Mouse (Mus musculus) right cerebral cortex, postnatal 10 days (tissue): ENCODE measurements around the gene Gpld1.

Source experiments
- DNase-seq, 2 experiments: peaks; one replicate each; pipeline ENCODE4 v3.0.0; 2021; ENCODE audit warnings: low spot score in 2 of 2

Gpld1 gene

DNA sequence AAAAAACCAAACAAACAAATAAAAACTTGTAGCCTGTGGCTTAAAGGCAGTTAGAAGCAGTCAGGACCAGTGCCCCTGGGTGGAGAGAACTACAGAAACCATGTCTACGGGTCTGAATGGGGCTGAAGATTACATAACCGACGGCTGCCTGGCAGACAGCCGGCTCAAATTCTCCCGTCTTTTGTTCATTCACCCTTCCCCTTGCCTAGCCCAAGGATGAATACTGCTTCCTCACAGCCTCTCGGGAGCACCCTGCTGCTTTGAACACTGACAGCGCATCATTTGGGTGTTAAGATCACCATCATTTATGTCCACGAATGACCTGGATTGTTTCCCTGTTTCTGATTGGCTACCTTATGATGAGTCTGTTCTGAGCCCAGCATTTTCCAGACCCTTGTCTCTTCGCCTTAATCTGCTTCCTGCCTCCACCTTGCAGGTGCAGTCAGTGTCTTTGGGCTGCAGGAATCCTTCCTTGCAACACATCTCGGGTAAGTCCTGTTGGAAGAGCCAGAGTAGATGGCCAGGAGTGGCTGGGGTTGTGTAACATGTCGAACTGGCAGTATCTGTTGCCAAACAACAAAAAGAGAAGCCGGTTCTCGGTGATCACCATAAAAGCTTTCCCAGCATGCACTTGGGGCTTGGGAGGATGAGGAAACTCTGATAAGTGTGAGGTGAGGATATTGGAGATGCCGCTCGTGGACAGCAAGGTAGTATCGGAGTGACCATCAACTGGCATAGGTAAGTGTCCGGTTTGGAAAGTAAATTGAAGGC is at the start of gene Gpld1:
Gene Gpld1 (plus strand): TSS at position 641 of the 771 bp plus-strand sequence.
- DNase-seq = peak in 1 of 2 experiments; percentile 51

GRCm38 (mm10) chr13:24893880-24894279 is 49.1 kb upstream of the Gpld1 start:
- no peak for DNase-seq

- DNase-seq = no peak
Measured at GRCm38 (mm10) chr13:24901916-24902315, 41.0 kb upstream of the Gpld1 start.

- no peak for DNase-seq
Measured at GRCm38 (mm10) chr13:24903412-24903811, 39.5 kb upstream of the Gpld1 start.

DNA sequence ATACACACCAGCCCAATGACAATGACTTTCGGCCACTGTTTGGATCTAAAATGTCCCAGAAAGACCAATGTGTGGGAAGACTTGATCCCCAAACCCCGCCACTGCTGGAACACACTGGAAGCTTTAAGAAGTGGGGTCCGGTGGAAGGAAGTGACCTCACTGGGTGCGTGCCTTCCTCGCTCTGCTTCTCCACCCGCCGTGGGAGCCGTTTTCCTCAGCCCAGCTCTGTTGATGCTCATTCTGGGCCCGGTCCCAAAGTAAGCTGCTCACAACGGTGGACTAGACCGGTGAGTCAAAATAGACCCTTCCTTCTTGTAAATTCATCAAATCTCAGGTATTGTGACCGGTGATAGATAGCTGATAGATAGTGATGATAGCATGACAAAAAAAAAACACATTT is 37.5 kb upstream of the Gpld1 start:
- DNase-seq = no peak

DNA sequence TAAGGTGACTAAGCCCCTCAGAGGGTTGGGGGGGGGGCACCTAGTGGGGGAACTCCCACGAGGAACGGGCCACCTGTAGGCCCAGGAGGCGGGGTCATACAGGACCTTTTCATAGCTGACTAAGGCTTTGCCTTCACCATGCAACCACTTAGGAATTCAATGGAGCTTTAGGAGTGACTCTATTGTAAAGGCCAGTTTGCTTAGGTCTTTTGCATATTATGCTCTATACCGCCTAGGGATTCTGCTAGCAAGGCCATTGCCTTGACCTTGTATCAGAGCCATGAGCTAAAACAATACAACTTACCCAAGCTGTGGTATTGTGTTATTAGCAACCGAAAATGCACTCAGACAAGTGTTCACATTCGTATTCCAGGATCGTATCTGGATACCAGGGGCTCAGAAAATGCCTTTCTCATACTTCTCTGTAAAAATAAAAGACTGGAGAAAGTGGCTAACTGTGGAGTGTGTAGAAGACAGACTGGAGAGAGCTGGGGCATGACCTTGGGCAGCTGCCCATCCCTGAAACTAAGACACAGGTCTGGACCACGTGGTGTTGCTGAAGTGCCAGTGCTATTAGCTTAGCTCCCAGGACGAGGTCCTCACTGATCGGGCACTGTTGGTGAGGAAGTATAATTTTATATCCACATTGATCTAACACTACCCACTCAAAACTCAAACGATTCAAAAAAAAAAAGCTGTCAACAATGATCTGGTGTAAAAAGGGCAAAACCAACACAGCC is 36.0 kb upstream of the Gpld1 start:
- DNase-seq = no peak

GRCm38 (mm10) chr13:24909112-24909511 is 33.8 kb upstream of the Gpld1 start:
- no peak for DNase-seq

DNA sequence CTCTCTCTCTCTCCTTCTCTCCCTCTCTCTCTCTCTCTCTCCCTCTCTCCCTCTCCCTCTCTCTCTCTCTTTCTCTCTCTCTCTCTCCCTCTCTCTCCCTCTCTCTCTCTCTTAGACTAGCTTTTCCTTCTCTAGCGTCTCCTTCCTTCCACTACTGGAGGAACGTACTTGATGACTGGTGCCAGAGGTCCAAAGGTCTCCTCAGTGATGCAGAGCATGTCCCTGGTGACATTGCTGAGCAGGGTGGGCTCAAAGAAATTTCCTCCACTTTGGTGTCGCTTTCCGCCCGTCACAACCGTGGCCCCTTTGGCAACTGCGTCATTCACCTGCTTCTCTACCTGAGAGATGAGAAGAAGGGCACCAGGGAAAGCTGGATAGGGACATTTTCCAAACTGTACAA is 29.4 kb upstream of the Gpld1 start:
- DNase-seq = no peak

DNA sequence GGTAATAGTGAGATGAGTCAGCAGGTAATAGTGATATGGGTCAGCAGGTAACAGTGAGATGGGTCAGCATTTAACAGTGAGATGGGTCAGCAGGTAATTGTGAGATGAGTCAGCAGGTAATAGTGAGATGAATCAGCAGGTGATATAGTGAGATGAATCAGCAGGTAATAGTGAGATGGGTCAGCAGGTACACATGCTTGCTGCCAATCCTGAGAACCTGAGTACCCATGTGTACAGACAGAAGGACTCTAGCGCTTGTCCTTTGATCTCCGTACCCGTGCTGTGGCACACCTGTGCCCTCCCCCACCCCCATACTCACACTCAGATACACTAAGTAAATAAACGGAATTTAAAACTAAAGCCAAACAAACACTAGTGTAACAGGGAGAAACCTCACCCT is 28.0 kb upstream of the Gpld1 start:
- DNase-seq = no peak

GRCm38 (mm10) chr13:24915831-24916230 is 27.1 kb upstream of the Gpld1 start:
- DNase-seq = no peak

GRCm38 (mm10) chr13:24920333-24920977 is 22.5 kb upstream of the Gpld1 start:
- DNase-seq = peak in 1 of 2 experiments; percentile 66

DNA sequence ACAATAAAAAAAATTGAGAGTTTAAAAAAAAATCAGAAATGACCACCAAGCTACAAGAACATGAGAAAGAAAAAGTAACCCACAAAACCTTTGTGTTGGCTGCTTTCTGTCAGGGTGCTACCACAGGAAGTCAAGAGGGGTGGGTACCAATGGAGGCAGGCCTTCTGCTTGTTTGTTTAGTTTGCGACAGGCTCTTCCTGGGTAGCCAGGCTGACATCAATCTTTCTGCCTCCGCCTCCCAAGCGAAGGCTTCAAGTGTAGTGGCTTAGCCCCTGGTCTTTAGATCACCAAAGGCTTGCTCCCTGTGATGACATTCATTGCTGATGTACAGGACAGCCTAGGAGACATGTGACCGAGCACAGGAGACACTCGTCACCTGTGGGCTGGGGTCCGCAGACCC is 21.7 kb upstream of the Gpld1 start:
- DNase-seq = no peak

- DNase-seq = no peak
Measured at GRCm38 (mm10) chr13:24923991-24924390, 19.0 kb upstream of the Gpld1 start.

DNA sequence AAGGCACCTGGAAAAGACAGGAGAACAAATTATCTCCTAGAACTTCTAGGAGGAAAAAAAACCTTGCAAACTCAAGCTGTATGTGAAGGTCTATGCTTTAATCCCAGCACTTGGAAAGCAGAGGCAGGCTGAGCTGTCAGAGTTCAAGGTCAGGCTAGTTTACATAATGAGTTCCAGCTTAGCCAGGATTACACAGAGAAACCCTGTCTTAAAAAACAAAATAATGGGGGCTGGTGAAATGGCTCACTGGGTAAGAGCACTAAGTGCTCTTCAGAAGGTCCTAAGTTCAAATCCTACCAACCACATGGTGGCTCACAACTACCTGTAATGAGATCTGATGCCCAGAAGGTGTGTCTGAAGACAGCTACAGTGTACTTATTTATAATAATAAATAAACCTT is 12.4 kb upstream of the Gpld1 start:
- no peak for DNase-seq

DNA sequence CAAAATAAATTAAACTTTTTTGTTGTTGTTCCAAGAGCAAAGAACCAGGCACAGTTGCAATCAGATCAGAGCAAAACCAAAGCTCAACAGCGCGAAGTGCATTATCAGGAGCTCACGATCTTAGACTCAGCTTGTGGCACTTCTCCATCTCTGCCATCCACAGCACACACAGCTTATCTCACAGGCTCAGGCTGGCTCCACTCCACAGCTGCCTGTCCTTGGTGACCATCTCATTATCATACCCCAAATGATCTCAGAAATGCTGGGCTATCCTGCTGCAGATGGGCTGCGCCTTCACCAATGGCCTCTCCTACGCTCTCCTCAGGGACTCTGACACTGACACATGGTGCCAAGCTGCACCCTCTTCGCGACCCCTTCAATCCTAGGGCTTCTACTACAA is 9.8 kb upstream of the Gpld1 start:
- no peak for DNase-seq

DNA sequence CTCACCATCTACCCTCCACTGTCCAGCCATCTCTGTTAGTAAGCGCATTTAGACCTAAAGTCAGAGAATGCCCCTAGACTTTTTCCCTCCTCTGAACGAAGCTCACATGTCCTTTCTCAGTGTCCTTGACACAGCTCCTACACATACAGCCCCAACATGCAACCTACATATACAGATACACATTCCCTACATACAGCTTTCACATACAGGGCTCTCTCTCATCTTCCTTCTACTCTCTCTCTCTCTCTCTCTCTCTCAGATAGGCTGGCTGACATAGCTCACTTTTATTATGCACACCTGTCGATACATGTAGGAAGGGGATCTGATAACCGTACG is 6.2 kb upstream of the Gpld1 start:
- no peak for DNase-seq

DNA sequence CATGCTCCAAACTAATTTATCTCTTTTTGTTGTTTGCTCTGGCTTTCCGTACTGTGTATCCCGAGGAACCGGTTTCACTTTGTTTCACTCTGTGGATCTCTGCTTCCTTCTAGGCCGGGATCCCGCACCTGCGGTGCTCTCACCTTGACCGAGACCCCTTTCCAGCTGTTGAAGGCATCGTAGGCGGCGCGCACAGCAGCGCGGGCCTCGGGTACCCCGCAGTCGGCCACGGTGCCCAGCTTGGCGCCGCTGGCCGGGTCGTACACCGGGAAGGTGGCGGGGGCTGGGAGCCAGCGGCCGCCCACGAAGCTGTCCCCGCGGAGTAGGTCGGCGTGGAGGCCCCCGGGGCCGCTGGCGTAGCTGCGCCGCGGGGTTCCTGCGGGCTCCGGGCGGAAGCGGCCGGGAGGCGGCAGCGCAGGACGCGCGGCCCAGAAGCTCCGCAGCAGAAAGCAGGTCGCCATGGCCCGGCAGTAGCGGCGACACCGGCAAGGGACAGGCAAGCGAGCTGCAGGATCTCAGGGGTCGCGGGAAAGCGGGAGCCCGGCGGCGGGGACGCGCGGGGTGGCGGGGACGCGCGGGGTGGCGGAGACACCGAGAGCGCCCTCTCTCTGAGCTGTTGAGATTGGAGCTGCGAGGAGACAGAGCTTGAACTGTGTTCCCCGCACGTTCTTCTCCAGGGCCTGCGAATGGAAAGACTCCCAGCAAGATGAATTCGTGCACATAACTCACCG is 5.7 kb upstream of the Gpld1 start, which contains the start of gene Aldh5a1:
Gene Aldh5a1 (minus strand): TSS at position 554 of the 731 bp plus-strand sequence.
- DNase-seq = peak; percentile 87 to 90

- DNase-seq = no peak
Measured at GRCm38 (mm10) chr13:24937839-24938166, 5.1 kb upstream of the Gpld1 start.

GRCm38 (mm10) chr13:24938683-24939082 is 4.3 kb upstream of the Gpld1 start:
- DNase-seq = peak; percentile 84 to 87

DNA sequence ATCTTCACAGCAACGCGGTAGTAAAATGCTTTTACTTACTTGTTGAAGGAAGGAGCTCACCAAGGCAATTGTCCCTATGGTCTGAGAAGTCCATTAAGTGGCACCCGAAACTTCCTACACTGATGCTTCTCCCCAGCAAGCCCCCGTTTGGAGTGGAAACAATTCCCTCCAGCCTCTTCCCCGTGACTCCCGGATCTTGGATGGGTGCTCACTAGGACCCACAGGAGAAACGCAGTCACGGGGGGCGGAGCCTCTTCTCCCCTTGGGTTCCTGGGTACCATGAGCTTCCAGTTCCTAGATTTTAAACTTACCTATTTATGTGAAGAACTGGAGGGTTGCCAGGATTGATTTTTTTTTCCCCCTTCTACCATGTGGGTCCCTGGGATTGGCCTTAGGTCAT is 3.5 kb upstream of the Gpld1 start:
- DNase-seq = no peak

GRCm38 (mm10) chr13:24943303-24943702 is 351 bp downstream of the Gpld1 start:
- DNase-seq = no peak

- peak; percentile 49 to 56 for DNase-seq
Measured at GRCm38 (mm10) chr13:24945567-24945966, 2.6 kb downstream of the Gpld1 start.
